Mouse (Mus musculus): ENCODE data around the gene Cbr3. TPM values are rescaled to one million over a fixed set of nuclear protein-coding genes. Genes with fewer than 3 reads are reported as not detected.

Cbr3 gene
- not detected for total RNA-seq (2023)

DNA sequence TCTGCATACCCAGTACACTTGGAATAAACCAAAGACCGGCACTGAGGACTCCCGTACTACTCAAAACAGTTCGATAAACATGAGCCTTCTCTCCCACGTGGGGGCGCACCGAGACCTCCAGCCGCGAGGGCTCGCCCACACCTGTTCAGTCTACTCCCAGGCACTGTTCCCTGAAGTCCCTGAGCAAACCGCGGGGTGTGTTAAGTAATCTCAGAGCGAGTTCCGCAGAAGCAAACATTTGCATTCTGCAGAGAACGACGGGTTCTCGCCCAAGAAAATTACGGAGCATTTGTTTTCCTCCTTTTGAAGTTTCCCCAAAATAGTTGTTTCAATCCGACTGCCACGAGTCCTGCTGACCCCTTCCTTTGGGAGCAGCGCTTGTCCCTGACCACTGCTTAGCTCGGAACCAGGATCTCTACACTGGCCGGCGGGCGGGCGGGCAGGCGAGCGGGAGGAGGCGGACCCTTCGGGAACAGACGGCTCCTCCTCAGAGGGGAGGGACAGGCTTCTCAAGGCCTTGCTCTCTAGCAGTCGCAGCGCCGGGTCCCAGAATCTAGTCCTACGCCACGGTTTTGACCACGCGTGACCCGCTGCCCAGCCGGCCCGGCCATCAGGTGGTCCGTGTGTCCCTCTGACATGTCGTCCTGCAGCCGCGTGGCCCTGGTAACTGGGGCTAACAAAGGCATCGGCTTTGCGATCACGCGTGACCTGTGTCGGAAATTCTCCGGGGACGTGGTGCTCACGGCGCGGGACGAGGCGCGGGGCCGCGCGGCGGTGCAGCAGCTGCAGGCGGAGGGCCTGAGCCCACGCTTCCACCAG is at the start of gene Cbr3:
TSS of gene Cbr3 (plus strand) at position 527 of the 819 bp plus-strand sequence.

GRCm38 (mm10) chr16:93711411-93712188 is 28.6 kb downstream of the Cbr3 start, which contains the start of gene Dop1b:
Gene Dop1b (plus strand): TSS chr16:93711904.

Other genes with a start within 250 kb of the Cbr3 start
- 9.7 TPM for gene Setd4, start 79.2 kb upstream of the Cbr3 start, total RNA-seq (2023)
- 37.2 TPM for gene Cbr1, start 77.4 kb upstream of the Cbr3 start, total RNA-seq (2023)
- 0.65 TPM for gene Gm5678, start 55.1 kb upstream of the Cbr3 start, total RNA-seq (2023)
- gene Dop1b, start 28.7 kb downstream of the Cbr3 start, total RNA-seq (2023), result 72.1 TPM
- 135 TPM for gene Morc3, start 148.9 kb downstream of the Cbr3 start, total RNA-seq (2023)
- gene Chaf1b, start 200.7 kb downstream of the Cbr3 start, total RNA-seq (2023), result 14.2 TPM

Measured in CD4-positive naive resting alpha-beta T cell, adult 57 days (primary cell).